Mouse (Mus musculus) ovary, adult 18-20 months (tissue): ENCODE results near the gene Klhl29.

Source experiments
- DNase-seq: peaks from one replicate; pipeline ENCODE4 v3.0.0; 2022; ENCODE audit warnings: low spot score, mixed read lengths

The Klhl29 gene

DNA sequence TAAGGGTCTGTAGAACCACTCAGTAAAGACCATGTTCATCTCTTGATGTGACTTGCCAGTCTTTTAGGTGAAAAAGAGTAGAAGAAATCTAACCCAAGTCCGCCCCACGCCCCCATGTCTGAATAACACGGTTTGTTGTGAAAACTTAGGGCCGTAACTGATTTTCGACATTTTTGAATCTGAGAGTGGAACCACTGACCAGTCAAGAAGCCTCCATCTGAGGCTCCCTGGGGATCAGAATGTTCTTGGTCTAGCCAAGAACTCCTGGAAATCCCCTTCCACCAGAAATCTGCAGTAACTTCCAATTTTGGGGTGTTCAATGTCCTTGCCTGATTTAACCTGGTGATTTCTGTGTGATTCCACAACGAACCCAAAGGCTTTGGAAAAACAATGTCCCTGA is 189.9 kb downstream of the Klhl29 start:
- DNase-seq = no peak

DNA sequence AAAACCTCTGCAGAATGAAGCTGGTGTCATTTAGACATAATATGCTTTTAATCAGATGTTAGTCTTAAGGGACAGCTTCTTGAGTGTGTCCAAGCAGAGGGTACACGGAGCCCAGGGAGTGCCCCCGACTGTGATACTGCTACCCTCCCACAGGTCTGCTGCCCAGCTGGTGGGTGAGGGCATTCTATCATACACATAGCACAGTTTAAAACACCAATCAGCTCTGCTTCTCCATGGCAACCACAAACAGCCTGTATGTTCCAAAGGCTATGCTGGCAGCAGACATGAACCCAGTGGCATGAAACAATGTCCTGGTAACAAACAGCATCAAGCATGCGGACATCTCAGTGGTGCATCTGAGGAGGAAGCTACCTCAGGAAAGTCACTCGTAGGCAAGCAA is 192.9 kb downstream of the Klhl29 start:
- DNase-seq = no peak

DNA sequence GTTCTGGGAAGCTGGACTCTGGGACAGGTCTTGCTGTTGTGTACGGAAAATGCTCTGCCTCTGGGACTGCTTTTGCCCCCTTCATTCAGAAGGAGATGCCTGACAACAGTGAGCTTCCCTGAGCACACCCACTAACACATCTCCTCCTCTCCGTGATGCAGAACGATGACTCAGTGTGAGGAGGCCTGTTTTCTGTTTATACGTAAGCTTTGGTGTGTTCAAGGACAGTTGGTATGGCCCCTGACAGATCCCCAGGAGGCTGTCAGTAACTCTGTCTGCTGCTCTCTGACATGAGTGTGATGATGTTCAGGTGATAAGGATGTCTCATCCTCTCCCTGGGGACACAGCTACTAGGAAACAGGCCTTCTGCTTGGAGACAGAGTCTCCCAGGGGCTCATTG is 193.3 kb downstream of the Klhl29 start:
- DNase-seq = no peak

- peak; percentile 65 for DNase-seq
These were observed 198.7 kb downstream of the Klhl29 start for GRCm38 (mm10) chr12:5176716-5177341.

- no peak for DNase-seq
These were observed 209.3 kb downstream of the Klhl29 start for GRCm38 (mm10) chr12:5166141-5166540.

- DNase-seq = no peak
These were observed 210.1 kb downstream of the Klhl29 start for GRCm38 (mm10) chr12:5165411-5165810.

GRCm38 (mm10) chr12:5162672-5163071 is 212.8 kb downstream of the Klhl29 start:
- no peak for DNase-seq

GRCm38 (mm10) chr12:5161631-5162030 is 213.9 kb downstream of the Klhl29 start:
- no peak for DNase-seq

DNA sequence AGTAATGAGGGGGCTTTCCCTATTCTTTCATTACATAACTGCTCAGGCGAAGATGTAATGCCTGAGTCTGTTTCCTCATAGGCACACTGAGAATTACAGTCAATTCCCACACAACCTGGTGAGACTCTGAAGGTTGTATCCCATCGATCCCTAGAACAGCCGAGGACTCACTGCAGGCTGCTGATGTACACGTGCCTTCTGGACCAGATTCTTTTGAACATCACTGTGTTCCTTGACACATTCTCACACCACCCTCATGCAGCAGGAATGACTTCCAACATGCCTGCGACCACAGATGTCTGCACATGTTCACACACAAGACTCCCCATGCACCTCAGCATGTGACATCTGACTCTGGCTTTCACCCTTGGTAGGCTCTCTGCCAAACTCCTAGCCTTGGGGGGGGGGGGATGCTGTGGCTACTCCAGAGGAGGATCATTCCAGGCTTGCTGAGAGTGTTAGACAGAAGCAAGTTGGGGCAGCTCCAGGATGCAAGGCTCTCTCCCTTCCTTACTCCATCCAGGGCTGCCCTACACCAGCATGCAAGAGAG is 217.5 kb downstream of the Klhl29 start:
- no peak for DNase-seq

GRCm38 (mm10) chr12:5157021-5157681 is 218.3 kb downstream of the Klhl29 start:
- no peak for DNase-seq

GRCm38 (mm10) chr12:5155177-5155576 is 220.3 kb downstream of the Klhl29 start:
- no peak for DNase-seq

- no peak for DNase-seq
These were observed 223.6 kb downstream of the Klhl29 start for GRCm38 (mm10) chr12:5151859-5152258.

- peak; percentile 20 for DNase-seq
These were observed 228.0 kb downstream of the Klhl29 start for GRCm38 (mm10) chr12:5147346-5148035.

DNA sequence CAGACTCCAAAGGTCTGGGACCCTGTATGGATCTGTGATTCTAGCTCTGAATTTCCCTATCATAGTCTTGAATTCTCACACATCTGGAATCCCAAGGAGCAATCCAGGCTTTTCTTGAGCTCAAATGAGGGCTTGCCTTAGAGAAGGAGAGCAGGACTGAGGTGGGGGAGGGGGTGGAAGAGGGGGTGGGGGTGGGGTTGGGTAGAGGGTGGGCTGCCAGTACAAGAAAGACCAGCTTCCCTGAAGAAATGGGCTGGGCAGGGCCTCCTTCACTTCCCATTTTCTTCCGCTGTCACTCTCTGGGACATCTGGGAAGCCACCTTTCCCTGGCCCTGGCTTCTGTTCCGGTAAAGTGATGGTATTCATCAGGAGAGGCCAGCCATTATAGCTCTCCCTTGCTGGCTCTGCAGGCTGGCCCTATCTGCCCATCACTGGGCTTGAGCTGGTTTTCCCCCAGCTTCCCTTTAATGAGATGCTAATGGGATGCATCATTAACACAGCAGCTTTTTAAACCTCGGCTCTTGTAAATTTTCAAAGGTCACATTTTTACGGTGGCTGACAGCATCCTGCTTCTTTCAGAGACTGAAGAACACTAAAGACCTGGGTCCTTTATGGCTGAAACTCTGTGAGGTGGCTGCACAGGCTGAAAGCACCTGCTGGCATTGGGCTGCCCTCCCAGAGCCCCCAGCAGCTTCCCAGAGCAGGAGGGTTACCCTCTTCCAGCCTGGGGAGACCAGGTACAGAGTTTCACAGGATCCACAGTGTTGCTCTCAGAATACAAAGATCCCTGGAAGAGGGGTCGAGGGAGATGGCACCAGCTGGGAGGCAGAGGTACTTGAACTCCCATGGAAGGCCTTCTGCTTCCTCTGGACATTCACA is 231.3 kb downstream of the Klhl29 start:
- DNase-seq = no peak

GRCm38 (mm10) chr12:5143224-5143623 is 232.3 kb downstream of the Klhl29 start:
- no peak for DNase-seq

DNA sequence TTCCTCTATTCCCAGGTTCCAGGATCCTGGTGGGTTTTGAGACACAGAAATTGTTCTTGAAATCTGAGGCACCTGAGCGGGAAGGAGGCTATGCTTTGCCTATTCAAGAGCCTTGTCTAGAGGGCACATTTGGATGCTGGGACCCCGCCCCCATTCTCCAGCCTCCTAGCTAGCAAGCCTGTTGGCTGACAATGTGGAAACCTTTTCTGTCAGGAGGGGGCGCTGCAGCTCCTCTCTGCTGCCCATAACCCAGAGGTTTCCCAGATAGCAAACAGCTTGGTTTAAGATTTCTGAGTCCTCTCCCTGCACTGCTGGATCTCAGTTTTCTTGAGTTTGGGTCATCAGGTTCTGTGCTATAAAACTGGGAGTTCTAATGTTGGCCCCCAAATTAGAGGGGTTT is 232.7 kb downstream of the Klhl29 start:
- DNase-seq = peak; percentile 42

- DNase-seq = no peak
These were observed 234.4 kb downstream of the Klhl29 start for GRCm38 (mm10) chr12:5141040-5141439.

GRCm38 (mm10) chr12:5139302-5139701 is 236.2 kb downstream of the Klhl29 start:
- no peak for DNase-seq

GRCm38 (mm10) chr12:5136300-5136699 is 239.2 kb downstream of the Klhl29 start:
- DNase-seq = no peak

- no peak for DNase-seq
These were observed 246.3 kb downstream of the Klhl29 start for GRCm38 (mm10) chr12:5129190-5129589.

DNA sequence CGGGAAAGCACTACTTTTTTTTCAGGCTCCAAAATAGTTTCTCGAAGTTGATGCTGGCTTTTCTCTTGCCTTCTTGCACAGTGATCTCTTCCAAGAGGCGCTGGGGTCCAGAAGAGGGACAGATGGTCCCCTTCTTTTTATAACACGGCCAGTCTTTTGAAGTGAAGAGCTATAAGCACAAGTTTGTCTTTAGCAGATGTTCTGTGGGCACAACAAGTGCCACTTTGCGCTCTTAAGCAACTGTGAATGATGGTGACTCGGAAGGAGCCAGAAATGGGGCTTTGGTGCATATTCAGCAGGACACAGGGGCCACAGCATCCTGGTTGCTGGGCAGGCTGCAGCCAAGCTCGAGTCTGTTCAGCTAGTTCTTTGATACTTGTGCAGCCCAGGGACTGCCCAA is 249.6 kb downstream of the Klhl29 start:
- no peak for DNase-seq

DNA sequence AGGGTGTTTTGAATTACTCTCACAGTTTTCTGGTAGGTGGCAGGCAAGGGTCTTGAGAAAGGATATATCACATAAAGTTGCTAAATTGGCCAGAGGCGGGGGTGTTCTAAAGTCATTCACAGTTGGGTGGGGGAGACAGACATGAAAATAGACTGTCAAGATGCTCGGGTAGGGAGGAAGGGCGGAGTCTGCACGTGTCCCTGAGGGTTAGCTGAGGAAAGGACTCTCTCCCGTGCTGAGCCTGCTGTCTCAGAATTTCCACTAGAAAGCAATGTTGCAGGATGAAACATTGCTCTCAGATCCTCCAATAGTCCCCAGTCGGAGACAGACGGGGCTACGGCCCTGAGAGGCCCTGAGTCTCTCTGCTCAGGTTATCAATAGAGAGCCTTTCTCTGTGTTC is 252.5 kb downstream of the Klhl29 start:
- DNase-seq = no peak
